Mouse (Mus musculus) lung, embryonic 14.5 days (tissue): Measurements from ENCODE around the gene Aldh3b1. TPM values are rescaled to one million over a fixed set of nuclear protein-coding genes. Genes with fewer than 3 reads are reported as not detected.

ENCODE experiments used
- ATAC-seq: fragments of 200-750 bp; cut with Nextera tagmentation; 2 replicates; pipeline ENCODE4 v1.8.0; 2017; ENCODE audit warnings: mild to moderate bottlenecking, moderate TSS enrichment, moderate library complexity; ENCODE audit not compliant: insufficient read depth
- DNase-seq: peaks from one replicate; pipeline ENCODE4 v3.0.0-alpha.2; 2015
- H3K27ac ChIP-seq: fragments of 300-500 bp; sonication (generic); 2 replicates; pipeline ENCODE4 v1.5.1; 2014; ENCODE audit warnings: low read depth, mild to moderate bottlenecking, moderate library complexity
- H3K27me3 ChIP-seq: fragments of 300-500 bp; sonication (generic); 2 replicates; pipeline ENCODE4 v1.6.1; 2014; ENCODE audit warnings: low read length, control low read depth; ENCODE audit not compliant: insufficient read depth
- H3K36me3 ChIP-seq: fragments of 300-500 bp; sonication (generic); 2 replicates; pipeline ENCODE4 v1.6.1; 2014; ENCODE audit warnings: control low read depth; ENCODE audit not compliant: insufficient read depth
- H3K4me1 ChIP-seq: fragments of 300-500 bp; sonication (generic); 2 replicates; pipeline ENCODE4 v1.6.1; 2014; ENCODE audit warnings: antibody characterized with exemption, control low read depth; ENCODE audit not compliant: insufficient read depth
- H3K4me2 ChIP-seq: fragments of 300-500 bp; sonication (generic); 2 replicates; pipeline ENCODE4 v1.6.1; 2014; ENCODE audit warnings: mild to moderate bottlenecking
- H3K4me3 ChIP-seq: fragments of 300-500 bp; sonication (generic); 2 replicates; pipeline ENCODE4 v1.5.1; 2014; ENCODE audit warnings: low read depth, low read length
- H3K9ac ChIP-seq: fragments of 300-500 bp; sonication (generic); 2 replicates; pipeline ENCODE4 v1.6.1; 2014
- H3K9me3 ChIP-seq: fragments of 300-500 bp; sonication (generic); 2 replicates; pipeline ENCODE4 v1.6.1; 2016; ENCODE audit warnings: low read depth, low read length, control low read depth
- CTCF ChIP-seq: IDR thresholded peaks from 2 replicates; pipeline ENCODE4 v1.5.1; 2016; ENCODE audit warnings: antibody characterized with exemption, low read depth
- WGBS: fragments of 180-500 bp; shearing (Covaris S2); extraction: QIAGEN DNeasy Blood & Tissue Kit; methylation state at CpG from one replicate; pipeline ENCODE4 v1.1.7; 2014; 5-methylcytosine and 5-hydroxymethylcytosine counted together
- polyA plus RNA-seq: library from polyadenylated mRNA; unstranded; fragments of >200 nt; fragmentation: Nextera tagmentation; extraction: Ambion mirVana; gene quantifications from 2 replicates; pipeline ENCODE4 v1.2.1, GENCODE M21; 2014

The Aldh3b1 gene
- polyA plus RNA-seq, 1 experiment from 2014 or later, result 3.6 TPM

- H3K27ac ChIP-seq, result no peak overlapping the region
Observed at GRCm38 (mm10) chr19:3945872-3946564, 16.4 kb upstream of the Aldh3b1 start.

GRCm38 (mm10) chr19:3942986-3943735 lies 13.6 kb upstream of the Aldh3b1 start:
- no peaks in the 10 kb centered on the region for H3K4me1 ChIP-seq
- H3K27me3 ChIP-seq, result no peaks in the 10 kb centered on the region
- no peak overlapping the region for H3K27ac ChIP-seq
- H3K9me3 ChIP-seq, result no peaks in the 10 kb centered on the region
- H3K4me3 ChIP-seq, result no peak overlapping the region
- TF ChIP-seq CTCF, result no peak
- ATAC-seq, result no peak; the same call in 1 of the 2 replicates
- no peaks in the 10 kb centered on the region for H3K36me3 ChIP-seq
- DNase-seq, result peak; percentile 38
- no peak overlapping the region for H3K9ac ChIP-seq
- H3K4me2 ChIP-seq, result peak overlapping the region; percentile 45; the same call in 1 of the 2 replicates
- WGBS, result 17% methylated on average over 27 of the region's 27 CpGs

More at GRCm38 (mm10) chr19:3945872-3946564, 16.4 kb upstream of the Aldh3b1 start:
- H3K36me3 ChIP-seq, result no peaks in the 10 kb centered on the region
- H3K27me3 ChIP-seq, result no peaks in the 10 kb centered on the region
- no peak overlapping the region for H3K9ac ChIP-seq
- DNase-seq, result no peak
- no peaks in the 10 kb centered on the region for H3K4me1 ChIP-seq
- 23% methylated on average over 10 of the region's 10 CpGs for WGBS
- H3K4me2 ChIP-seq, result no peak overlapping the region
- no peak overlapping the region for H3K4me3 ChIP-seq
- H3K9me3 ChIP-seq, result no peaks in the 10 kb centered on the region
- no peak for TF ChIP-seq CTCF
- no peak for ATAC-seq

- Histone ChIP-seq H3K4me3 (no peak overlapping the region), H3K4me1 (no peaks in the 10 kb centered on the region), H3K9ac (no peak overlapping the region), H3K27ac (no peak overlapping the region), H3K4me2 (no peak overlapping the region), H3K27me3 (no peaks in the 10 kb centered on the region), H3K9me3 (no peaks in the 10 kb centered on the region), H3K36me3 (no peaks in the 10 kb centered on the region)
- DNase-seq (no peak), ATAC-seq (no peak)
- TF ChIP-seq CTCF, result no peak
- 67% methylated on average over 7 of the region's 7 CpGs for WGBS
Observed at GRCm38 (mm10) chr19:3942315-3942714, 12.7 kb upstream of the Aldh3b1 start.

- H3K4me2 ChIP-seq, result peak overlapping the region; percentile 94
- no peaks in the 10 kb centered on the region for H3K27me3 ChIP-seq
- H3K4me3 ChIP-seq, result peak overlapping the region; percentile 50
- DNase-seq, result peak; percentile 64
- WGBS, result 9% methylated on average over 22 of the region's 22 CpGs
- no peak for TF ChIP-seq CTCF
- peak overlapping the region; percentile 58 for H3K9ac ChIP-seq
- ATAC-seq, result peak; percentile 26
- no peaks in the 10 kb centered on the region for H3K9me3 ChIP-seq
- no peak overlapping the region for H3K27ac ChIP-seq
- no peaks in the 10 kb centered on the region for H3K36me3 ChIP-seq
- H3K4me1 ChIP-seq, result peaks cover 9% of the 10 kb centered on the region
Observed at GRCm38 (mm10) chr19:3935896-3936850, 6.6 kb upstream of the Aldh3b1 start.

GRCm38 (mm10) chr19:3935032-3935895 lies 5.7 kb upstream of the Aldh3b1 start, which contains the start of gene Unc93b1:
TSS of gene Unc93b1 (plus strand) at chr19:3935186.
- no peak for TF ChIP-seq CTCF
- no peaks in the 10 kb centered on the region for H3K27me3 ChIP-seq
- H3K27ac ChIP-seq, result no peak within 1 kb of the TSS
- H3K4me1 ChIP-seq, result peaks cover 10% of the 10 kb centered on the region
- peak within 1 kb of the TSS; percentile 94 for H3K4me2 ChIP-seq
- ATAC-seq (peak; percentile 93), DNase-seq (peak; percentile 82)
- H3K36me3 ChIP-seq, result no peaks in the 10 kb centered on the region
- H3K4me3 ChIP-seq, result peak within 1 kb of the TSS; percentile 50
- no peaks in the 10 kb centered on the region for H3K9me3 ChIP-seq
- peak within 1 kb of the TSS; percentile 58 for H3K9ac ChIP-seq
- 7% methylated on average over 41 of the region's 42 CpGs for WGBS

GRCm38 (mm10) chr19:3931716-3932115 lies 2.1 kb upstream of the Aldh3b1 start:
- Histone ChIP-seq H3K27me3 (no peaks in the 10 kb centered on the region), H3K27ac (no peak overlapping the region), H3K9me3 (no peaks in the 10 kb centered on the region), H3K4me3 (no peak overlapping the region), H3K4me2 (no peak overlapping the region), H3K36me3 (no peaks in the 10 kb centered on the region), H3K4me1 (peaks cover 25% of the 10 kb centered on the region), H3K9ac (no peak overlapping the region)
- DNase-seq (no peak), ATAC-seq (no peak)
- no peak for TF ChIP-seq CTCF
- 87% methylated on average over 9 of the region's 9 CpGs for WGBS
